21 mouse cellular contexts compared by ENCODE assay signal in genomic region chr6:124345096-124345495, GRCm38 (mm10). TPM values are rescaled to one million over a fixed set of nuclear protein-coding genes. Genes with fewer than 3 reads are reported as not detected.
DNase-seq lines count a peak whose midpoint lies in the region; ATAC-seq lines count a peak whose summit lies in the region.
"Had no signal": no experiment of that assay in that cellular context is flagged by ENCODE, and none has a peak within 500 bp of the region (broad histone marks: within the 10 kb centered on the region; RNA-seq: fewer than 3 reads in every experiment).

No protein-coding gene starts in this region.

- DNase-seq in forebrain, embryonic 14.5 days (ENCODE audit: low spot score): peak; percentile 7
- no peak for DNase-seq in forebrain, embryonic 10.5 days (ENCODE audit: extremely low spot score, low spot score)
- DNase-seq in left cerebral cortex, postnatal 14 days (ENCODE audit: low spot score in 2 of 2): peak; percentile 12 to 17
- DNase-seq in left cerebral cortex, postnatal 4 days: no peak
- DNase-seq in embryonic facial prominence, embryonic 14.5 days (ENCODE audit: low spot score): peak; percentile 65
- peak; percentile 22 for DNase-seq in right cerebral cortex, postnatal 25 days
- no peak for DNase-seq in yolk sac, embryonic 10.5 days (ENCODE audit: low spot score)
- DNase-seq: adrenal gland, postnatal 14 days; cerebellum, adult 2 months; forebrain, postnatal 0 days; gastrocnemius, postnatal 36 days; heart, postnatal 14 days; kidney, adult 11 months; liver; lung, adult 18-20 months; lung, postnatal 36 days; thymus, postnatal 36 days had no signal

- 78% methylated on average over 4 of the region's 4 CpGs for WGBS in forebrain, embryonic 14.5 days
- 70% methylated on average over 4 of the region's 4 CpGs for WGBS in forebrain, embryonic 10.5 days
- WGBS in embryonic facial prominence, embryonic 14.5 days: 32% methylated on average over 4 of the region's 4 CpGs

- no peaks in the 10 kb centered on the region for H3K36me3 ChIP-seq in forebrain, embryonic 14.5 days (ENCODE audit: control insufficient read depth, insufficient read depth, low read length)
- no peaks in the 10 kb centered on the region for H3K36me3 ChIP-seq in forebrain, embryonic 10.5 days (replicated peaks)
- no peaks in the 10 kb centered on the region for H3K36me3 ChIP-seq in embryonic facial prominence, embryonic 14.5 days (ENCODE audit: control insufficient read depth, insufficient read depth, low read length)

- no peaks in the 10 kb centered on the region for H3K27me3 ChIP-seq in forebrain, embryonic 14.5 days (replicated peaks; ENCODE audit: control insufficient read depth, insufficient read depth, low read length)
- H3K27me3 ChIP-seq in forebrain, embryonic 10.5 days (ENCODE audit: poor library complexity, severe bottlenecking): no peaks in the 10 kb centered on the region
- no peaks in the 10 kb centered on the region for H3K27me3 ChIP-seq in embryonic facial prominence, embryonic 14.5 days (replicated peaks; ENCODE audit: control insufficient read depth, insufficient read depth, low read length)

- no peak overlapping the region for H3K27ac ChIP-seq in forebrain, embryonic 14.5 days (ENCODE audit: low read depth, low read length)
- H3K27ac ChIP-seq in forebrain, embryonic 10.5 days: no peak overlapping the region
- H3K27ac ChIP-seq in embryonic facial prominence, embryonic 14.5 days (replicated peaks; ENCODE audit: low read depth, low read length): no peak overlapping the region
- H3K27ac ChIP-seq: kidney, postnatal 0 days had no signal

- intact Hi-C loops in left cerebral cortex, postnatal 14 days (cut with DNase I): no loop called here
- intact Hi-C loops in left cerebral cortex, postnatal 4 days (cut with DNase I): no loop called here

- H3K9ac ChIP-seq in forebrain, embryonic 14.5 days (ENCODE audit: low read length): no peak overlapping the region
- no peak overlapping the region for H3K9ac ChIP-seq in embryonic facial prominence, embryonic 14.5 days (ENCODE audit: low read depth, low read length)
- H3K9ac ChIP-seq: forebrain, postnatal 0 days had no signal

- H3K4me3 ChIP-seq in forebrain, embryonic 14.5 days (ENCODE audit: low read depth, low read length): no peak overlapping the region
- H3K4me3 ChIP-seq in forebrain, embryonic 10.5 days: no peak overlapping the region
- H3K4me3 ChIP-seq in embryonic facial prominence, embryonic 14.5 days (ENCODE audit: low read depth, low read length): no peak overlapping the region
- H3K4me3 ChIP-seq: erythroblast, embryonic 14.5 days had no signal

- H3K9me3 ChIP-seq in forebrain, embryonic 14.5 days (replicated peaks; ENCODE audit: control insufficient read depth, low read length): no peaks in the 10 kb centered on the region
- H3K9me3 ChIP-seq in forebrain, embryonic 10.5 days: no peaks in the 10 kb centered on the region
- no peaks in the 10 kb centered on the region for H3K9me3 ChIP-seq in embryonic facial prominence, embryonic 14.5 days (ENCODE audit: control insufficient read depth, low read length)

- no peak overlapping the region for H3K4me2 ChIP-seq in forebrain, embryonic 14.5 days (ENCODE audit: low read length)
- no peak overlapping the region for H3K4me2 ChIP-seq in embryonic facial prominence, embryonic 14.5 days (ENCODE audit: low read depth, low read length)

- no peak for ATAC-seq in forebrain, embryonic 14.5 days
- ATAC-seq in embryonic facial prominence, embryonic 14.5 days (ENCODE audit: low read depth): no peak
- ATAC-seq in erythroblast, adult 5-6 weeks (replicated peaks; ENCODE audit: low FRiP score, poor library complexity, severe bottlenecking): no peak
- ATAC-seq: forebrain, postnatal 0 days; hindbrain, embryonic 16.5 days had no signal

- no peaks in the 10 kb centered on the region for H3K4me1 ChIP-seq in forebrain, embryonic 14.5 days (ENCODE audit: control insufficient read depth, insufficient read depth, low read length)
- H3K4me1 ChIP-seq in forebrain, embryonic 10.5 days: no peaks in the 10 kb centered on the region
- no peaks in the 10 kb centered on the region for H3K4me1 ChIP-seq in embryonic facial prominence, embryonic 14.5 days (ENCODE audit: control insufficient read depth, insufficient read depth, low read length)

RNA-seq across cellular contexts. Expression of gene Cd163, which starts 40.6 kb away (rescaled TPM):
- polyA plus RNA-seq in forebrain, embryonic 14.5 days (2014; fragmentation: Nextera tagmentation; extraction: Ambion mirVana): 0.08 and 0.37 TPM in 2 replicates
- polyA plus RNA-seq in forebrain, embryonic 10.5 days (2016; fragmentation: Nextera tagmentation; extraction: Ambion mirVana): not detected in 2 replicates
- total RNA-seq in left cerebral cortex, postnatal 14 days (2021): 1 to 10 TPM; 2.5 to 4.7 TPM
- 1 to 10 TPM; 2.2 to 2.3 TPM for total RNA-seq in left cerebral cortex, postnatal 4 days (2021)
- polyA plus RNA-seq in embryonic facial prominence, embryonic 14.5 days (2014; fragmentation: Nextera tagmentation; extraction: Ambion mirVana): 0.35 and 0.75 TPM in 2 replicates
- total RNA-seq in erythroblast, adult 5-6 weeks (2015; ENCODE audit: low replicate concordance): 4.6 and 10.0 TPM in 2 replicates
- total RNA-seq in erythroblast, adult 5-6 weeks (2017; ENCODE audit: low replicate concordance): 18.4 and 20.0 TPM in 2 replicates
- polyA plus RNA-seq: erythroblast, embryonic 14.5 days had no signal

Comparison
In these comparisons a context has a peak if more than half of its experiments do, and no peak if none do; other contexts are left out.
1. DNase-seq: peak in forebrain, embryonic 14.5 days (single experiment), left cerebral cortex, postnatal 14 days (2 of 2), embryonic facial prominence, embryonic 14.5 days (single experiment) and right cerebral cortex, postnatal 25 days (single experiment); none in forebrain, embryonic 10.5 days (single experiment), left cerebral cortex, postnatal 4 days (single experiment) and yolk sac, embryonic 10.5 days (single experiment).